Mouse (Mus musculus) cerebellum, adult 18-20 months (tissue): Measurements from ENCODE around the gene Ssbp4.
A peak's percentile ranks its signal among the peaks of the same experiment; 100 is the strongest.

ENCODE experiments used
- DNase-seq, 2 experiments: peaks; one replicate each; pipeline ENCODE4 v3.0.0; 2021

The Ssbp4 gene

DNA sequence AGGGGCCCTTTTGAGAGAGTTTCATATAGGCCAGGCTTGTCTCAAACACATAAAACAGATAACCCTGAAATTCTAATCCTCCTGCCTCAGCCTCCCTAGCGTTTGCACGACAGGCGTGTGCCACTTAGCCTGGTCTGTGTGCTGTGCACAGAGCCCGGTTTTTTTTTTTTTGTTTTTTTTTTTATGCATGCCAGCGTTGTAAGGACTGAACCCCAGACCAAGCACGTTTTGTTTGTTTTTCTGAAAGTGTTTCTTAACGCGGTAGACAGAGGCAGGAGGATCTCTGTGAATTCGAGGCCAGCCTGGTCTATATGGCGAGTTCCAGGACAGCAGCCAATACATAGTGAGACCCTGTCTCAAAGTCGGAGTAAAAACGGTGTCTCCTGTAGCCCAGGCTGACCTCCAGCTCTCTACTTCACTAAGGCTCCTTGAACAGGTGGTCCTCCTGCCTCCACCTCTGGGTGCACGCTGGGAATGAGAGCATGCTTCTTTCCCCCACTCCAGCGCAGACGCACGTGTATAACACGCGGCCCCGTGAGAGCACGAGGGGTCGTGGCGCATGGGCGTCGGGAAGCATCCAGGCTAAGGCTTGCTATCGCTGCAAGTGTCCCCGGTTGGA is at the start of gene Ssbp4:
Ssbp4 (minus strand) TSS at position 124 of the 619 bp plus-strand sequence.
- no peak for DNase-seq

DNA sequence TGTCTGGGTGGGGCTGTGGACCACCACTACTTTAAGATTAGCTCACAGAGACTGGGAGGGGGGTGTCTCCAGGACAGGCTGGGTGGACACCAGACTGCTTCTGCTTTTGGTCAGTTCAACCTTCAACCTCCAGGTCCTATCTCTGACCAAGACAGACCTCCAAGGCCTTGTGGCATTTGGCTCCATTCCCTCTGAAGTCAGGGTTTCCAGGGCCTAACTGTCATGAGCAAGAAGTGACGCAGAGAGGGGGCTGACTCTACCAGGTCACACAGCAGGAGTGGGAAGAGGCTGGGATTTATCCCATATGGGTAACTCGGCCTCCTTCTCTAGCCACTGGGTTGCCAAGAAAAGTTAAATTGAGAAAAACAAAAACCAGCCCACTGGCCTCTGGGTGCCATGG is 49.1 kb upstream of the Ssbp4 start:
- no peak for DNase-seq

DNA sequence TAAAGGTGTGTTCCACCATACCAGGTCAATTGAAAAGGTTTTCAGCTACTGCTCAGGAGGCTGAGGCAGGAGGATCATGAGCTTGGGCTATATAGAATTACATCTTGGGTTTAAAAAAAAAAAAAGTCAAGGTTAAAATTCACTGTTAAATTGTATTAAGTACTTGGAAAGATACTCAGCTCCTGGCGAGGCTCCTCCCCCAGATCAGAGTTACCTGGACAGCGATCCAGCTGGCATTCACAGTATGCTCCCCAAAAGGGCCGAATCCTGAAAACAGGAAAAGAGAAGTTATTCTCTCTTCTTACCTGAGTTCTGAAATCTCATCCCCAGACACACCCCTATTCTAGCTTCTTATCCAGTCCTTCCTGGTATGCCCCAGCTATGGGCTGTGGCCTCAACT is 48.5 kb upstream of the Ssbp4 start:
- no peak for DNase-seq

GRCm38 (mm10) chr8:70656193-70656790 is 47.6 kb upstream of the Ssbp4 start:
- no peak for DNase-seq

DNA sequence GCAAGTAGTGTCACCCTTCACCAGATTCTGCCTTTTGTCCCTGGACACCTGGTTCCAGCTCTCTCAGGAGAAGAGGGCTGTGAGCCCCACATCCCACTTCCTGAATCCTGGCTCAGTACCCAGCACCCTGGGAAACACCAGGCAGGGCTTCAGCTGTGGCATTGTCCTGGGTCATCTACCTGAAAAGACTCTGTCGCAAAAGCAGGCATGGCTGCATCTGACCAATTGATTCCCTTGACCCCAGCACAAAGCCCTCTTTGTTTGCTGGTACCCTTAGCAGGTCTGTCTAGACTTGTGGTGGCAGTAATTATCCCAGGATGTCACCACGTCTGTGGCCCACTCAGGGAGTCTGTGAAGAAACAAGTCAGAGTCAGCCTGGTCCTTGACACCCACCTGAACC is 46.8 kb upstream of the Ssbp4 start:
- no peak for DNase-seq

- DNase-seq: no peak
Measured at GRCm38 (mm10) chr8:70654121-70654520, 45.4 kb upstream of the Ssbp4 start.

DNA sequence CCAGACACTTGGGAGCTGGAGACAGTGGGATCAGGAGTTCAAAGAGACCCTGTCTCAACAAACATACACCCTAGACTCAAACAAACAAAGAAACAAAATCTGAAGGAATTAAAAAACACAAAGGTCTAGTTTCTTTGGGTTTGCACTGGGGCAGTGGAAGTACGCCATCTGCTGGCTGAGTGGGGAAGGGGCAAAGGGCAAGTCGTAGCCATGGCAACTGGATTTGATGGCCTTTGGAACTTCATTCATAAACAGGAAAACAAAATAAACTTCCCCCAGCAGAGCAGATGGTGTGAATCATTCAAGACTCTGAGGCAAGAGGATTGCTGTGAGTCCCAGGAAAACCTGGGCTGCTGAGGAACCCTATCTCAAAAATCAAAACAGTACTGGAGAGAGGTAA is 44.6 kb upstream of the Ssbp4 start:
- no peak for DNase-seq

GRCm38 (mm10) chr8:70650351-70650750 is 41.7 kb upstream of the Ssbp4 start:
- no peak for DNase-seq

DNA sequence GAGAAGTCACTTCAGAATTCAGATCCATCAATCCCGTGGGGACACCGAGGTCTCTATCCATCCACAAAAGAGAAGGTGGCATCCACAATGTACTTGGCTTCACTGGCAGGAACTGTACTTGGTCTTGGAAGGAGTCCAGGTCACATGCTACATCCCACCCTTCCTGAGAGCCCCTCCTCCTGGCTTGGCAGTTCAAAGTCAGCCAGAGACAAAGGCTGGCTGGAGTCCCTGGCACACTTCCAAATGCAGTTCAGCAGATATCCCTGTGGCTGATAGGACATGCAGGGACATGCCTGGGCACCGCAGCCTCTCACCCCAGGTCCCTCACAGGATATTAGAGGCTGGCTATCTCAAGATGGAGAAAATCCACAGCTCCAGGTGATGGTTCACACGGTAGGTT is 40.7 kb upstream of the Ssbp4 start:
- DNase-seq: peak; percentile 52 to 56

GRCm38 (mm10) chr8:70648921-70649320 is 40.2 kb upstream of the Ssbp4 start:
- DNase-seq: no peak

DNA sequence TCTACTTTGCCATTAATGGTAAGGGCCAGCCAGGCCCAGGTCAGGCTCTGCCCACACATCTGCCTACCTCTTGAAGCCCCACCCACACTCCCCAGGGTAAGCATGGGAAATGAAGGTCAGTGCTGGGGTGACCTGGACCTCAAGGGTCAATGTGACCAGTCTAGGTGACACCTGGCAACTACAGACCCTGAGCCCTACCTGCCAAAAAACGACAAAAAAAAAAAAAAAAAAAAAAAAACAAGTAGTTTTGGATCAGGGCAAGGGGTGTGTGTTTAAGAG is 39.4 kb upstream of the Ssbp4 start:
- no peak for DNase-seq

DNA sequence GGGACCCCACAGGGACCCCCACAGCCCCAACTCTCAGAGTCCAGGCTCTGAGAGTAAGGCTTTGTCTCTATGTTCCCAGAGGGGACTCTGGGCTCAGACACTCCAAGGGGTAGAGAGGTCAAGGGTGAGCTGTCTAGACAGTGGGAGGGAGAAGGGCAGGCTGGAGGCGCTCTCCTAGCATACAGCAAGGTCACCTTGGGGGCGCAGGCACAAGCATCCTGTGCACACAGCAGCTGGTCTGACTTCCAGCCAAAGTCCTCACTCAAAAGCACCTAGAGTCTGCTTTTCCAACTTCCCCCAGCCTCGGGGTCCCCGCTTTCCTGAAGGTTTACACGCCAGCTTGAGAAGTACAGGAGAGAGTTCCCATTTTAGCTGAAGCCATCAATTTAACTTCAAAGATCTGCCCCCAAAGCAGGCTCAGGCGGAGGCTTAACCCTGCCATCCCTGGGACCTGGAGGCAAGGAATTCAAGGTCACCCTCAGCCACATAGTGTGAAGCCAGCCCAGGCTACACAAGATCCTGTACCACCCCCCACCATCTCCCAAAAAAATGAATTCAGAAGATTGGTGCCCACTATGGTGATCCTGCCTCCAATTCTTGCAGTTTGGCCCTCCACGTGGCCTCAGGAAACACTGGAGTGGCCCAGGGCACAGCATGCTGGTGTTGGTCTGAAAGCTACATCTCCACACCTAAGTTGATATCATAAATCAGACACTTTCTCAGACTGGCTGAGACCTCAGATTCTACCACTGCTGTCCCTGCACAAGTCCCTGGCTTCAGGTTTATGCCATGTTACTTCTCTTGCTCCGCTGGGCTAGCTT is 38.9 kb upstream of the Ssbp4 start:
- DNase-seq: no peak

- DNase-seq: no peak
Measured at GRCm38 (mm10) chr8:70646775-70647174, 38.1 kb upstream of the Ssbp4 start.

- no peak for DNase-seq
Measured at GRCm38 (mm10) chr8:70646369-70646768, 37.7 kb upstream of the Ssbp4 start.

DNA sequence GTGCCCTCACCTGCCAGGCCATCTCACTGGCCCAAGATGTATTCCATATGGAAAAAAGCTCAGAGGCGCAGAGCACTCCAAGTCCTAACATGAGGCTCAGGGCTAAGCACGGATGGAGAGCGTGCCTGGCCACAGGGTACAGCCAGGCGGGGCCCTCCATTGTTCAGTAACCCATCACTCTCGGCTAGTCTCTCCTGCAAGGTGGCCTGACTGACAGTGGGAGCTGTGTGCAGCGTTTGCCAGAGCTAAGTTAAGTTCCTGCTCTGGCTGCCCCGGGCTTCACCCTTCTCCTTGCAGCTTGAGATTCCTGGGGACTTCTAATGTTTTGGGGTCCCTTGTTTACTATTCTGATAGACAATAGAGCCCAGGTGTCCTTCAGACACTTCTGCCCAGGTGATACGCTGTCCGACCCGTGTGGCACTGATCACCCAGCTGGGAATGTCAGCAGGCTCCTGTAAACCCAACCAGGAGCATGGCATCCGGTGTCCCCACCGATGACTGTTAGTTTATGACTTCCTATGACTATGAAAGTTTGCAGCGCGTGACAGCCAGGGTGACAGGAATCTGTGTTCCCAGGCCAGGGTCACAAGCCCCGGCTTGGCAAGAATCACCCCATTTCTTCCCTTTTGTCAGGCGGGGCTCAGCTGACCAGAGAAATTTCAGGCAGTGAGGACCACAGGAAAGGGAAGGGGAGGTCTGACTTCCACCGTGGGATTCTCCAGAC is 37.0 kb upstream of the Ssbp4 start:
- no peak for DNase-seq

GRCm38 (mm10) chr8:70644065-70644464 is 35.4 kb upstream of the Ssbp4 start:
- DNase-seq: no peak

DNA sequence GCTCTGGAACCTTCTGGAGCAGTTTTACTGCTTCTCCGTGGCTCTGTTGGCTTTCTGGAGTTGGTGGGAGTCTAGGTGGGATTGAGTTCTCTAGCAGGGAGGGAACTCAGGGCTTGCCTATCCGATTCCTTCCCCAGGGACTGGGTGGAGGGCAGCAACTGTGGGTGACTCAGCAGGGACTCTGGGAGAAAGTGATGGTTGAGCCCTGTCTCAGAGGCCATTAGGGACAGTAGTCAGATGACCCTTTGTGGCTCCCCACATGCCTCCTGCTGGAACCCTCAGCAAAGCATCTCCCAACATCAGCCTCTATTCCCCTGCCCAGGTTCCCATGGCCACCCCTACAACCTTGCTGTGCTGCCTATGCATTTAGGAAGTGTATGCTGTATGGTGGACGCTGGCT is 34.3 kb upstream of the Ssbp4 start:
- DNase-seq: no peak

- no peak for DNase-seq
Measured at GRCm38 (mm10) chr8:70638752-70639151, 30.1 kb upstream of the Ssbp4 start.

GRCm38 (mm10) chr8:70636838-70637237 is 28.2 kb upstream of the Ssbp4 start:
- DNase-seq: no peak

- DNase-seq: no peak
Measured at GRCm38 (mm10) chr8:70635527-70635926, 26.9 kb upstream of the Ssbp4 start.

DNA sequence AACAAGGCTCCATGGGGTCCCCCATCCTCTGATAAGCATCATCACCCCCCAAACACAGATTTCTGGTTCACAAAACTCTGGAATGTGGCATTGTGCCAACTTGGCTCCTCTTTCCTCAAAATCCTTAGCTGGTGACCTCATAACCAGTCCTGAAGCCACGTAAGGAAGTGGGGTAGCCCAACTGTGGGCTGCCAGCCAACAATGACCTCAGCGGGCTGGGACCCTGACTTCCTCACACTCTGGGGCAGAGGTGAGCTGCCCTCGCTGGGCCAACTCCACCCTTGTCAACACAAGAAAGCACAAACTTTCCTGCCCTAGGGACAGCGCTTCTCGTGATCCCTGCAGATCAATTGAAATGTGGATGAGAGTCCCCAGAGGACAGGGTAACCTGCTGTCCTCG is 25.4 kb upstream of the Ssbp4 start:
- no peak for DNase-seq

GRCm38 (mm10) chr8:70632346-70632892 is 23.7 kb upstream of the Ssbp4 start, which contains the start of gene Gdf15:
Gene Gdf15 (minus strand): TSS chr8:70632456.
- no peak for DNase-seq

- DNase-seq: peak in 1 of 2 experiments; percentile 19
Measured at GRCm38 (mm10) chr8:70631436-70631835, 22.8 kb upstream of the Ssbp4 start.
